Mouse (Mus musculus) monocyte, adult 2 months (primary cell): Measurements from ENCODE around the gene Mbd3.

ENCODE experiments used
- DNase-seq, 2 experiments: peaks; one replicate each; pipeline ENCODE4 v3.0.0; 2022; ENCODE audit warnings: low spot score in 2 of 2, low read depth in 1 of 2

Gene Mbd3

DNA sequence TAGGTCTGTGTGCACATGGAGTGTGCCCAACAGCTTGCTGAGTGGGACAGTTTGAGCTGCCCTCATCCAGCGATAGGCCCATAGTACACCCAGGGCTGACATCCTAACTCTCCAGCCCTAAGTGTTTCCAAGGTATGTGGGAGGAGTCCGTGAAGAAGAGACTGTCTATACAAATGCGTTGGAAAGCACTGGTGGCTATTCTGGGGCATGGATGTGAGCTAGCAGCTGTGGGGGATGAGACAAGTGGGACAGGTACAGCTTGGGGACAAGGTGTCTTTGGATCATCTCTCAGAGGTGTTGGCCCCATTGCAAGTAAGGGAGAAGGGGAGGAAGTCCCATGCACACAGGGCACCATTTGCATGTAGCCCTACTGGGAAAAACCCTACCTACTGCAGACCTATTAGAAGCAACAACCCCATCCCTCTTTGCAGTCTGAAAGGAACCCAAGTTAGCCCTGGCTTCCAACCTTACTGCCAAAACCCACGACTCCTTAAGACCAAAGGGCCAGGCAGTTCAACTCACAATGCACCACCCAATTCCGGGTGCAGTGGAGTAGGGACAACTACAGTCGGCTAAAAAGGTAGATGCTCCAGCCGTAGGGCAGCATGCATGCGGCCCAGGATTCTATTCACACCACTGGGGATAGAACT is 1.7 kb downstream of the Mbd3 start:
- no peak for DNase-seq

DNA sequence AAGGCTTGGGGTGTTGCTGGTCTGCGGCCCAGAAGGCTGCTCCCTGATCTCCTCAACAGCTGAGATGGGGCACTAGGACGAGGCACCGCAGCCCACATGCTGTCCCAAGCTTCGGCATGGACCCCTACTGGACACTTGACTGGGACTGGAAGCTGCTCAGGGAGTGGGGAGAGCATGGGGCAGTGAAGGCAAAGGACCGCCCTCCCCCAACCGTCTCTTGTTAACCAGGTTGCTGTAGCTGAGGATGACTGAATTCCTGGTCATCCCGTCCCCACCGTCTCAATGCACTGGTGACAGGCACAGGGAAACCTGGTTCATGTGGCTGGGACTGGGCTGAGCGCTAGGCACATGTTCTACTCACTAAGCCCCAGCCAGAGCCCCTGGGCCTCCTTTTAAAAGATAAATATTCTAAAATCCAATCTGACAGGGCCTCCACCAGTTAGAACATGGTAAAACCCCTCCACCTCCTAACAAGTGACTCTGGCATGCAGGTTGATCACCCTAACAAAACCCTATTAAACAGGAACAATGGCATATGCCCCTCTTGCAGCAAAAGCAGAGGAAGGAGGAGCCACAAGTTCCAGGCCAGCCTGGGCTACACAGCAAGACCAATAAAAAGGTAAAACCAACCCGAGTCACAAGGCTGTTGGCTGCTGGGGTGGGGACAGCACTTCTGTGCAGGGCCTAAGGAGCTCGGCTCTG is 2.4 kb downstream of the Mbd3 start:
- DNase-seq: no peak

DNA sequence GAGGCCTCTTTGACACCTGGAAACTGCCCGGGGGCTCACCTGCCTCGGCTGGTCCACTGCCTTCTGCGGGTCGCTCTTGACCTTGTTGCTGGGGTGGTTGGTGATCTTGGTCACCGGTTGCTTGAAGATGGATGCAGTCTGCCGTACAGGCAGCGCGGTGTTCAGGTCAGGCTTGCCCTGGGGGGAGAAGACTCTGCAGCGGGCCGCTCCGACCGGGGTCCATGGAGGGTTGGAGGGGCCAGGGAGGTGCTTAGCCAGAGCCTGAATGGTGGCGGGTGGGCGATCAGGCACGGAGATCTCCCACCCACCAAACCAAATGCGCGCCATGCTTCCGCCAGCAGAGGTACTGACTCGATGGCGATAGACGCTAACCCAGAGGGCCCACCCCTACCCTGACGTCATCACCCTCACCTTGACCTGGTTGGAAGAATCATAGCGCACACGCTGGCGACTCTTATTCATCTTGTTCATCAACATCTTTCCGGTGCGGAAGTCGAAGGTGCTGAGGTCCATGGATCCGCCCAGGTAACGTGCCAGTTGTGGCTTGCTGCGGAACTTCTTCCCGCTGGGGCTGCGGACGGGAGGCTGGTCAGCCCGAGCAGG is 4.2 kb downstream of the Mbd3 start:
- DNase-seq: no peak

DNA sequence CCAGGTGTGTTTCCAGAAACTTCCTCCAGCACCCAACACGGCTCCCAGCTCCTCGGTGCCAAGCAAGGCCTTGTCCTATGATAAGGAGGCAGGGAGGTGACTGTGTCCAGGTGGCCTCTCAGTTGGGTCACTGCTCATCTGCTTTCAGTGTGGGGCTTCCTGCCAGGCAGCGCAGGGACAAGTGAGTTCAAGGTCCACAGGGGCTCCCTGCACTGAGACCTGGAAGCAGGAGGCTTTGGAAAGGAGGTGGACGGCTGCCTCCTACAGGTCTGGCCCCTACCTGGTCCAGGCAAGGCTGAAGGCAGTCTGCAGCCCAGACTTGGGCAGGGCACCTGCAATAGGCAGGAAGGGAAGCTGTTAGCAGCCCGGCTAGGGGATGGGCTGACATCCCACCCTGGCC is 6.7 kb downstream of the Mbd3 start:
- no peak for DNase-seq

DNA sequence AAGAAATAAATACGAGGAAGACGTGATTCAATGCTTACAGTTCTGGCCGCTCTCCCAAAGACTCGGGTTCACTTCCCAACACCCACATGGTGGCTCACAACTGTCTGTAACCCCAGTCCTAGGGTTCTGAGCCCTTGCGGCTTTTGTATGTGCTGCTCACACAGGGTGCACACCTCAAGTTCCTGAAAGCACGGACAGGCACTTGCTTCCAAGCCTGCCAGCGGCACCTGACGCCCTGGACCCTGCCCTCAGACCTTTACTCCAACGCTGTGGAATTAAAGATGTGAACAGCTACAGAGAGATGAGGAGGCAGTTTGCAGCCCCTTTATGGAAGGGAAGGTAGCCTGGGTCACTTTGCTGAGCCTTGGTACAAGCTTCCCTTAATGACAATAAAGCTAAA is 8.7 kb downstream of the Mbd3 start:
- DNase-seq: no peak

DNA sequence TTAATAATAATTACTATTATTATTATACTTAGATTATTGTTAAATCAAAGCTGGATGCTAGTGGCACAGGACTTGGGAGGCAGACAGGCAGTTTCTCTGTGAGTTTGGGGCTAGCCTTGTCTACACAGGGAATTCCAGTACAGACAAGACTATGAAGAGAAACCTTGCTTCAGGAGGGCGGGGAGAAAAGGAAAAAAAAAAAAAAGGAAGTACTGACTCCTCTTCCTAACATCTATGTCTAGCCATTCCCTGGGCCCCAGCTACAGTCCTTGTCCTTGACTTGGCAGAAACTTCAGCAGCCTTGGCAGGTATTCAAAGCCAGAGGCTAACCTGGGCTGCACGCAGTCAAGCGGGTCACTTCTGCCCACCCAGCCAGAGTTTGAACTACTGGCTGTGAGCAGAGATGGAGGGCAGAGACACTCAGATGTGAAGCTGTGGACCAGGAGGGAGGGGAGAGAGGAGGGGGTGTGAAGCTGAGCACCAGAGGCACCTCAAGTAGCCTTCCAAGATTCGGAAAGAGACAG is 10.1 kb downstream of the Mbd3 start:
- DNase-seq: no peak

DNA sequence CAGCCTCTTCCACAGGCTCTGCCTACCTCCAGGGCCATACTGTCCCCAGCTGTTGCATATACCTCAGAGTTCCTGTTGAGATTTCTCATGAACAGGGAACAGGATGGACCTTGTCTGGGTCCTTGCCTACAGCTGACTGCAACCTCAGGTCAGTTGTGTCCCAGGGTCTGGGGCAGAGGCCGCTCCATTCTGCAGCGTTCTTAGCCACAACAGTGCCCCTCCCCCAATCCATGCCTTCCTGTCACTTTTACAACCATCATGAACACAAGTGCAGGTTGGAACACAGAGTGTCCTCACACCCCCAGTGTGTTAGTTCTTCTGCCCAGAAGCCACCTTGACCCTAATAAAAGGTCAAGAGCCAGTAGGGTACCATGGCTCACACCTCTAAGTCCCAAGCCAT is 10.6 kb downstream of the Mbd3 start:
- no peak for DNase-seq

DNA sequence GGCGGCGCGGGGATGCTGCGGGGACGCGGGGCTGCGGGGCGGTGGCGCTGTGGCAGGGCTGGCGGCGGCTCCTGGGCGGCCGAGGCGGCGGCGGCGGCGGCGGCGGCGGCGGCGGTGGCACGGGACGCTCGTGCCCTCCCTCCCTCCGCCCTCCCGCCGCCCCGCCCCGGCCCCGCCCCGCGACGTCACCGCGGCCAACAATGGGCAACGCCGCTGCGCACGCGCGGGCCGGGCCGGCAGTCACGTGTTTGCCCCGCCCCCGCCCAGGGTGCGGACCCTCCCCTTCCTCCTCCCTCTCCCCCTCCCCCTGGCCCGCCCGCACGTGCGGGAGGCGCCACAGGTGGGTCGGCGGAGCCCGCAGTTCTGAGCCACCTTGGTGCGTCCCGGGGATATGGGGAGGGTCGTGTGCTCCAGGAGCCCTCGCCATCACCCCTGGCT is 11.8 kb downstream of the Mbd3 start, which contains the start of gene Mex3d:
TSS of gene Mex3d (minus strand) at position 138 of the 438 bp plus-strand sequence.
- DNase-seq: peak in 1 of 2 experiments; percentile 42

DNA sequence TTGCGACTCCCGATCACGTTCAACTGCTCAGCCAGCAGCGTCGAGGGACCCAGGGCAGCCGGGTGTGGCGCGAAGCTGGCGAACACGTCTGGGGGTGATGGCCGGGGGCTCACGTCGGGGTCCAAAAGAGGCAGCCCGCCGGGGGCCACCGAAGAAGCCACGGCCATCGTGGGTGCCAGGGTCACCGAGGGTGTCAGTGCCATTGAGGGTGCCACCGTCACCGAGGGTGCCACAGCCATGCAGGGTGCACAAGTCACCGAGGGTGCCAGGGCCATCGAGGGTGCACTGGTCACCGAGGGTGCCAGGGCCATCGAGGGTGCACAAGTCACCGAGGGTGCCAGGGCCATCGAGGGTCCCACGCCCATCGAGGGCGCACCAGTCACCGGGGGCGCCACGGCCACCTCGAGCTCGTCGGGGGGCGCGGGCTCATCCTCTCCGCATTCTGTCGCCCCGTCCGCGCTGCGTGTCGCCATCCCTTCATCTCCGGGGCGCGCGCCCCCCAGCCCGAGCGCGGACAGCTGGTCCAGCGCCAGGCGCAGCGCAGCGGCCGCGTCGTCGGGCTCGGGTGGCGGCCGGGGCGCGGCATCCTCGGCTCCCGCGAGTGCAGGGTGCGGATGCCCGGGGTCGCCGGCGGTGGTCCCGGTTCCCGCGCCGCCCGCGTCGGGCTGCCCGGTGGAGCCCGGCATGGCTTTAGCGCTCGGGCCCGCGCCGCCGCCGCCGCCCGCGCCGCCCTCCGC is 12.4 kb downstream of the Mbd3 start:
- no peak for DNase-seq

DNA sequence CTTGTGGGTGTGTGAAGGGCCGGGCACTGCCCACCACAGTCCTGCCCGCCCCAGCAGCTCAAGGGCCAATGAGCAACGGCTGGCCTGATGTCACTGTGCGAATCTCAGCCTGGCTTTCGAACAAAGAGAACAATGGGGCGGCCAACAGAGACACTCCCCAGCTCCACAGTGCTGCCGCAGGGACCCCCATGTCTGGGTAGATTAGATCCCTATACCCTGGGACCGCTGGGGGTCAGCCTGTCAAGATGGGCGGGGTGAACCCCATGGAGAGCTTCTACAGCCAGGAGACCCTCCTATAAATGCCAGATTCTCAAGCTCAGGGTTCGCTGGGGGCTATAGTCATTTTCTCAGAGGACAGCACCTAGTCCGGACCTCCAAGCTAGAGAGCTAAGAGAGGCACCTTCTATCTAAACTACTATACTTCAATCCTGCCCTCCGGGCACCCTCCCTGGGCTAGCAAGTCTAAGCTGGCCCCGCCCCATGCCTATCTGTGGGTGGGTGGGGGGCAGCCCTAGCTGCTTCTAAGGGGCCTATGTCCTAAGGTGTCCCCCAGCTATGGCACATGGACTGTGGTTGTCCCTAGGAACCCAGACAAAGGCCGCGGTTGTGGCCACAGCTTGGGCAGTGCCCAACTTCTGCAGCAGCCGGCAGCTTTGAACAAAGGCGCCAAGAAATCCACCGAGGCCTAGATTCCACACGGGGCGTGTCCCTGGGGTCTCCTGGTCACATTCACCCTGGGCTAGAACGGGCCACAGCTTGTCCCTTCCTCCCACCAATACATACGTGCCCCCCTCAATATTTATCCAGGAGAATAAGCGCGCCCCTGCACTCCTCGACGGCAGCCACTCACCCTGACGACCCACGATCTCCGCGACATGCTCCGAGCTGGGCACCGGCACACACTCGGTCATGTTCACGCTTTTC is 13.3 kb downstream of the Mbd3 start:
- DNase-seq: no peak

DNA sequence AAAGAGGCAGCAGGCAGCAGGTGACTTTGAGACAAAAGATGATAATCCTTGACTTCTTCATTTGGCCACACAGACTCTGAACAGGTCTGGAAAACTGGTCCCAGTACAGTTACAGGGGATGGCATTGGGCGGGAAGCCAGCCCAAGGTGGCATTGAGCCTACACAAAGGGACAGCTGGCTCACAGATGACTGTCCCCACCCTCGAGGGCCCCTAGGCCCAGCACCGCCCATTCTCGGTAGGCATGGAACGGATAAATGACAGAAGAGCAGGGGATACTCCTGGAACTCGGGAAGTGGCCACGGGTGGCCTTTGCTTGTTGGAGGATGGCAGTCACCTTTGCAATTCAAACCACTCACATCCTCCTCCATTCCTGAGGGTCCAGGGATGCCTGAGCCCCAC is 14.0 kb downstream of the Mbd3 start:
- no peak for DNase-seq

DNA sequence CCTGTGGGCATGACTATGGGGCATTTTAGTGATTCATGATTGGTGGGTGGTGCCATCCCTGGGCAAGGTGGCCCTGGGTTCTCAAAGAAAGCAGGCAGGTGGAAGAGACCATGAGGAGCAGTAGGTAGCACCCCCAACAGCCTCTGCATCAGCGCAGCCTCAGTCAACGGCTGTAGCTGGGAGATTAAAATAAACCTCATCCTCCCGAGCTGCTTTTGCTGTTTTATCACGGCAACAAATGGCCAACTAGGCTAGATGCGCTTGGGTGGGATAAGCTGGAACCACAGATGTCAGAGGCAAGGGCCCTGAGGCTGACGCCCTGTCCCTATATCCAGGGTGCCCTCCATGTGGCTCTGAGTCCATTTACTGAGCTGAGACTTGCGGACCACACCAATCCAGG is 14.6 kb downstream of the Mbd3 start:
- DNase-seq: no peak

DNA sequence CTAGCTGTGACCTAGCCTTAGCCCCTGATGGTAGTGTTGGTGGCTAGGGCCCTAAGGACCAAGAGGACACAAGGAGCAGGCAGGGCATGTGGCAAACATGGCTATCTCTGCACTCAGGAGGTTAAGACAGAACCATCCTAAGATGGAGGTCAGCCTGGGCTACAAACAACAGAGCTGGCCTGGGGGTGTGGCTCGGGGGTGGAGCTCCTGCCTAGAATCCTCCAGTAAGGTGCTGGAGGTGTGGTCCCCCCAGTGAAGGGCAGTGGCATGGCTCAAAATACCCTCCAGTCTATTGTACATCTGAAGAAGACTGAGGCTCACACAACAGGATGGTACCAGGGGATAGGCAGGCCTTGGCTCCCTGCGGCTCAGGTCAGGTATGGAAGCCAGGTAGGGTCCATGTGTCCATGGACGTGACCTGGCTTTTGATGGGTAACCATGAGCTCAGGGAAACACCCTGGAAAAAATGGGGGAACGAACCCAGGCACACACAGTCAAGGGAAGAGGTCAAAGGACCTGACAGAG is 15.2 kb downstream of the Mbd3 start:
- no peak for DNase-seq

DNA sequence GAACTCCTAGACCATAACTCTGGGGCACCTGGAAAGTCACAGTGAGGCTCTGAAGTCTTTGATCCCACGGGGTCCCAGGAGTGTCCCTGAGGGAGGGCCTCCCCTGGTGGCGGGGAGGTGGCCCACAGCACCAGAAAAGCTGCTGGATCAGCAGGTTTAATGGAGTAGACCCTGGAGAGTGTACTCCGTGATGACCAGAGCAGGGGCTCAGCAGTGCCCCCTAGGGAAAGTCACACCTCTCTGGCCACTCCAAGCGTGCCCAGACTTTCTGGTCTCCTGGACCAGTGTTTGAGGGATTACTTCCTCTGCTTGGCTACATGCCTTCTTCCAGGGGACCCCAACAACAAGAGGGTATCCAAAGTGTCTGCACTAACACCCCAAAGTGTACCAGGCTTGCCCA is 15.9 kb downstream of the Mbd3 start:
- DNase-seq: no peak

DNA sequence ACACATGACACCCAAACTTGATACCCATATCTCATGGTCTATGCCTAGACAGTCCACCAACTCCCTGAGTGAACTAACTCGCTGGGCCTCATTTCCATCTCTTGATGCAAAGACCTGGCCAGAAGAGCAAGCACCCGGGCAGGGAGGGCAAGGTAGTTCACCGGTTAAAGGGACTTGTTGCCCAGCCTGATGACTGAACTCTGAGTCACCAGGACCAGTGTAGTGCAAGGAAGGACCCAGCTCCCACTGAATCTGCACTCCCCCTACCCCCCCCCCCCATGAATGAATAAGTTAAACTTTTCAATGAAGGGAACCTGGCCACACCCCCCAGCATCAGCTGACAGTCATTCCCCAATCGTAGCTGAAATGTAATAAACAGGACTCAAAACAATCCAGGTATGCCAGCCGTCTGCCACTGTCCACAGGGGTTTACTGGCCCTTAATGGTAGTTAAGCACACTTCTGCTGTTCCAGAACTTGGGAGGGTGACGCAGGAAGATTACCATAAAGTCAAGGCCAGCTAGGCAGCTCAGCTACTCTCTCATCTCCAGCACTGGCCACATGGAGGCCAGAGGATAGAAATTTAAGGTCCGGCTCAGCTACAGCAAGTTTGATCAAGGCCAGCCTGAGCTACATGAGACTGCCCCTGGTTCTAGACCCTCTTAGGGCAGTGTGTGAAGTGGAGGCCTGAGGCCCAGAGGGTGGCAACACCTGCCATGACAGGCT is 16.5 kb downstream of the Mbd3 start:
- no peak for DNase-seq

DNA sequence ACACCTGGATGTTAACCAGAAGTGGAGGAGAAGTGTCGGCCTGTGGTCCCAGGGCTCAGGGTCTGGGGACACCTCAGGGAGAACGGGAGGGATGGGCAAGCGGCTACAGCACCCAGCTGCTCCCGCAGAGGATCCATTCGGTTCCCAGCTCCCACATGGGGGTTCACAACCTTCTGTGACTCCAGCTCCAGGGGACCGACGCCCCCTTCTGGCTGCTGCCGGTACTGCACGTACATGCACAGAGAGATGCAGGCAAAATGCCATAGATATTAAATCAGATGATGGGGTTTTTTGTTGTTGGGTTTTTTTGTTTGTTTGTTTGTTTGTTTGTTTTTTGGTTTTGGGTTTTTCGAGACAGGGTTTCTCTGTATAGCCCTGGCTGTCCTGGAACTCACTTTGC is 21.6 kb downstream of the Mbd3 start:
- DNase-seq: no peak

DNA sequence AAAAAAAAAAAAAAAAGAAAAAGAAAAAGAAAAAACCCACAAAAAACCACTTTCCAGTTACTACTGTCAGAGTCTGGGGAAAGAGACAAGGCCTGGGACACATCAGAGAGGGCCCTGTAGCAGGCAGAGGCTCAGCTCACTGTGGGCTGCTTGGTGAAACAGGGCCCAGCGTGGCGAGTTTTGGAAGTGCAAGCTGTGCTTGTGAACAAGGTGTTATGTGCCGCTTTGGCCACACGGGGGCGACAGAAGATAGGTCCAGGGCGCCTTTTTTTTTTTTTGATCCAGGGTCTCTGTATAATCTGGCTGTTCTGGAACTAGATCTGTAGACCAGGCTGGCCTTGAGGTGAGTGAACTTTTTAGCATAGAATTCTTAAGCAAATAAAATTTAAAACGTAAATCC is 23.2 kb downstream of the Mbd3 start:
- peak; percentile 78 to 80 for DNase-seq

DNA sequence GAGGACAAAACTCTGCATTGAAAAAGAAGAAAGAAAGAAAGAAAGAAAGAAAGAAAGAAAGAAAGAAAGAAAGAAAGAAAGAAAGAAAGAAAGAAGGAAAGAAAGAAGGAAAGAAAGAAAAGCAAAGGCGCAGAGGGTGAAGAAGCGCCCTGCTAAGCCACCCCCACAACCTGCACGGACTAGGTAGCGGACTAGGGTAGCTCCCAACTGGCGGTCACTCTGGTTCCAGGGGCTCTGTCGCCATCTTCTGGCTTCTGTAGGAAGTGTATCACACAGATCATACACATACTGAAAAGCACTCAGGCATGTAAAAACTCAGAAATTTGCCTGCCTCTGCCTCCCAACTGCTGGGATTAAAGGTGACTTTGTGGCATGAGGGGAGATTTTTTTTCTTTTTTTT is 25.3 kb downstream of the Mbd3 start:
- peak; percentile 45 to 60 for DNase-seq

DNA sequence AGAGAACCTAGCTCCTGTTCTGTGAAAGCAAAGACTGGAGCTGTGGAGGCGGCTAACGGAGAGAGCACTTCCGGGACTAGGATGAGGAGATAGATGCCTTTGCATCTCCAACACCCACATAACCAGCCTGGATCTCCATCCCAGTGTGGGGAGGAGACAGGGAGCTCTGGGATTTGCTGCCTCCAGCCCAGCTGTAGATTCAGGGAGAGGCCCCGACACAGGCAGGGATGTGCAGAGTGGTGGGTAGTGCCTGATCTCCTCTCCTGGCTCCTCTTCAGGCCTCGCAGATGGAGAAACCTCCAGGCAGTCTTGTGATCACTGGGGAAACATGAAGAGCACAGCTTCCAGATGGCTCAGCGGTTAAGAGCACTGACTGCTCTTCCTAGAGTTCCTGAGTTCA is 26.6 kb downstream of the Mbd3 start:
- no peak for DNase-seq

DNA sequence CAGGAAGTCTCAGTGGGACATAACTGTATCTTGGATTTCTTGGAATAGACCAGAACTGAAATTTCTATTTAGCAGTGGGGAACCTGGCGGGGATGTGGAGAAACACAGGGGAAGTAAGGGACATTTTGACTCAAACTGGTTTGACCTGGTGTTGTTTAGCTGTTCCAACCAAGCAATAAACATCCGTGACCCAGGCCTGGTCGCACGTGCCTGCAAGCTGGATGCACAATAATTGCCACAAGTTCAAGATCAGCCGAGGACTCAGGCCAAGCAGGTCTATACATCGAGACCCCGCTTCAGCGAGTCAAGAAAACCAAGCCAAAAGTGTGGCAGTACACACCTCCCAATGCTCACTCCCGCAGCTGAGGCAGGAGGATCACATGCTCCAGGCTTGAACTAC is 27.4 kb downstream of the Mbd3 start:
- DNase-seq: no peak
